Mouse (Mus musculus): ENCODE results near the gene Gcnt4.

GRCm38 (mm10) chr13:96966210-96967089 lies 42.0 kb downstream of the Gcnt4 start:
- TF ChIP-seq CTCF (IDR thresholded peaks at IDR 0.05) = no peak
- TF ChIP-seq POLR2A (IDR thresholded peaks at IDR 0.05; ENCODE audit: insufficient read depth, low read depth, low read length) = no peak
- no peak for TF ChIP-seq EP300 (IDR thresholded peaks at IDR 0.05; ENCODE audit: insufficient read depth, low read depth, low read length)
